Mouse (Mus musculus): ENCODE results near the gene Kbtbd4.

Gene Kbtbd4

GRCm38 (mm10) chr2:90956053-90956452, 51.5 kb downstream of the Kbtbd4 start:
- no peak for DNase-seq (ENCODE audit: low spot score)

- DNase-seq (ENCODE audit: low spot score) = no peak
Observed at GRCm38 (mm10) chr2:90958856-90959255, 54.3 kb downstream of the Kbtbd4 start.

DNA sequence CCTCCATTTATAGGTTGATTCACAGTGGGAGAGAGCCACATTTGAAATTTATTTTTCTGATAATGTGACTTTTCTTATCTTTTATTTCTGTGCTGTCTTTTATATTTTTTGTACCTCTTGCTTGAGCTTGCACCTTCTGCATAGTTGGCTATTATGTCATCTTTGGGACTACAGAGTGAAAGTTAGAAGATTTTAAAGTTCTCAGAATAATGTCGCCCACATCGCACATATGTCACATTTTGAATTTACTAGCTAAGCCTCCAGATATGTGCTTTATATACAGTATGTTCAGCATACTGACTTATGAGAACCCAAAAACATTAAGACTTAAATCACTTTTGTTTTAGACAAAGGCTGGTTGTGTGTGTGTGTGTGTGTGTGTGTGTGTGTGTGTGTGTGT, 55.5 kb downstream of the Kbtbd4 start:
- no peak for DNase-seq (ENCODE audit: low spot score)
